Mouse (Mus musculus) right cerebral cortex, postnatal 14 days (tissue): ENCODE measurements at regions not wholly inside any gene's neighbourhood (a gene's known extent, or its start where the extent isn't known, plus 50 kb on each side); places are given as distances from the start of the nearest gene placed in this dataset.
"Not testable (repeated sequence)": the region's sequence is repeated elsewhere in the genome, so short reads cannot be mapped to it uniquely, and the experiment has no call there.

Experiments
- DNase-seq: peaks from one replicate; pipeline ENCODE4 v3.0.0; 2022

DNA sequence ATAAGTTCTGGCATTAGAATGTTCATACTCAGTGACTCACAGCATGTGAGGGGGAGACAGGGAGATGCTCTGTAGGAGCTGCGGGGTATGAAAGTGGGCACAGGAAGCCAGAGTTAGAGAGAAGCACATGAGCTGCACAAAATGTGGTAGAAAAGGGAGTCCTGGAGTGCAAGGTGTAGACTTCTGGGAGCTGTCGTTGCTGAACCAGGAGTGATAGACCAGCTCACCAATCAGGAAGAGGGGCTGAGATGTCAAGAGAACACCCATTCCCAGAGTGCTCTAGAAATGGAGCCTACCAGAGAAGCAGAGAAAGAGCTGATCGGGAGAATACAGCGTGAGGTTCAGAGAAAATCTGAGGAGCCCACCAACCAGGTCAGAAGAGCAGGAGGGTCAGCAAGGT, 262.2 kb upstream of the Kdm8 start:
- no peak for DNase-seq

DNA sequence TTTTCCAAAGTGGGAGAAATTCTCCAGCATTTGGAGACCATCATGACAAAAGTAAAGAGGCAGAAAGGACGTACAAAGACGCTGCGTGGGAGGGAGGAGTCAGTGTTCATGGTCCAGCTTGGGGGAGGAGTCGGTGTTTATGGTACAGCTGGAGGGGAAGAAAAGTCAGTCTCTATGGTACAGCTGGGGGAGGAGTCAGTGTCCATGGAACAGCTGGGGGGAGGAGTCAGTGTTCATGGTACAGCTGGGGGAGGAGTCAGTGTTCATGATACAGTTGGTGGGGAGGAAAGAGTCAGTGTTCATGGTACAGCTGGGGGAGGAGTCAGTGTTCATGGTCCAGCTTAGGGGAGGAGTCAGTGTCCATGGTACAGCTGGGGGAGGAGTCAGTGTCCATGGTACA, 261.5 kb upstream of the Kdm8 start:
- DNase-seq = not testable (repeated sequence)

DNA sequence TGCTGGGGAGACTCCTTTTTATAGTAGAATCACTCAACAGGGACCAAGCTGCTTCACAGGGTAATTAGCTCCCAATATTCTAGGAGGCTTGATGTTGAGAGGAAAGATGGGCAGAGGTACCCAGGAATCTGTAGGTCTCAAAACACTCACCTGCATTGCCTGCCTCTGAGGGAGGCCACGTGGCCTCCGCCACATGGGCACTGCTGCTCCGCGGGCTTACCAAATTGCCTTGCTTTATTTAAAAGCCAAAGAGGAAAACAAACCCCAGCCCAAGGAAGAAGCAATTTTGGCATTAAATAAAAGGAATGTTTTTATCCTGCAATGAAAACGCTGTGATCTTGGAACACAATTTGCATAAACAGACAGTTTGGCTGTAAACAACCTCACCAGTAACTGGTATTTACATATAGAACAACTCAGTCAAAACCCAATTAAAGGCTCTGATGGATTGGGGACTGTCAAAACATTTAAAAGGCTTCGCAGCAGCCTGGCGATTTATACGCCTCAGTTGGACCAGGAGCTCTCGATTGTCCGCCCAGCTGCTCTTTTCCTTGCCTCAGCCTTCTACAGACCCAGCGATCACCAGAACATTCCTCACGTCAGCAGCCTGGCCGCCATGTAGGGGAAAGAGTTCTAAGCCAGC, 259.3 kb upstream of the Kdm8 start:
- no peak for DNase-seq

DNA sequence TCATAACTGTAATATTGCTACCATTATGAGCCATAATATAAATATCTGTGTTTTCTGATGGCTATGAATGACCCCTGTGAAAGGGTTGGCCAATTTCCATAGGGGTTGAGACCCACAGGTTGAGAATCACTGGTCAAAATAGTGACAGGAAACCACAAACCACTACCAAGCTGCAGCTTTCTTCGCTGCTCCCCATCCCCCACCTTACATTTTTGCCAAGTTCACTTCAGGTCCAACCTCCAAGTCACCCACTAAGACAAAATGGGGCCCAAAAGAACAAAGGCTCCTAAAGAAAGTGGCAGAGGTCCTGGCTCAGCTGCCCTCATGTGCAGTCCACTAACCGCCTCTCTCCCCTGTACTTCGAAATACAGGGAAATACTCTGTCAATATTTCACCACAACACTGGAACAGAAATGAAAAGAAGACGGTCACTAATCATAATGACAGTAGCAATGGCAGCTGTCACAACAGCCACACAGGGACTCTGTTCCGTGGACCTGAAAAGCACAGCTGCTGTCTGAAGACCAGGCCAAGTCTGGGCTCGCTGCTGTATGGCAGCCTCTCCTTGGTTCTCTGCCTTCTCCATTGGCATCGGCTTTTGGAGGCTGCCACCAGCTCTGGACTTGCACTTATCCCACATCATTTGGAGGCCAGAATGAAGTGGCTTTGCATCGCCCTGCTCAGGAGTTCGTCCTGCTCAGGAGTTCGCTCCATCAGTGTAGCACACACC, 257.3 kb upstream of the Kdm8 start:
- DNase-seq = no peak

DNA sequence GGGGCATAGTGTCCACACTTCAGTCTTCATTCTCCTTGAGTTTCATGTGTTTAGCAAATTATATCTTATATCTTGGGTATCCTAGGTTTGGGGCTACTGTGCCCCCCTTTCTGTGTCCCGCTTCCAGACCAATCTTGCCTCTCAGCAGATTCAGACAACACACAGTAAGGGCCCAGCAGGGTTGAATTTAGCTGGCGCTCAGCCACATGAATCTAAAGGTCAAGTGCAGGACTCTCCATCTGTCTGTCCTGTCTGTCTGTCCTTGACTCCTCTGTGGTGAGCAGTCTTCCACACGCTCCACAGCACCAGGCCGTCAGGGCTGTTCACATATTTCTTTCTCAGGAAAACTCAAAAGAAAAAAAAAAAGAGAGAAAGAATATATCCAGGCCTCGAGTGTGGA, 255.5 kb upstream of the Kdm8 start:
- DNase-seq = no peak

DNA sequence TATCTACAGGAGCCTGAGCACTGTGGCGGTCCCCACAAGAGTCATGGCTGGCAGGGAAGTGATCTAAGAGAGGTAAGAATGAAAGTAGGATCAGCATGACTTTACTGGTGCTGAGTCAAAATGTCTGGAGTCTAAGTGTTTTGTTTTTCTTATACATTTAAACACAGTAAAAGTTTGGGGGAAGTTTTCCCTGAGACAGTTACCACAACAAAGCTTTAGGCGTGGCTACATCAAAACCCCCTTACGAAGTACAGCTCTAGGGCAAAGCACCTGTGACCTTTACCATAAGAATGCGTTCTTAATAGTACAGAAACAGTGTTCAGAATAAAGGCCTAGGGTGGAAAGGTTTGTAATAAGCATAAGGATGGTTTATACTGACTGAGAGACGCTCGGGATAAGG, 254.4 kb upstream of the Kdm8 start:
- no peak for DNase-seq

DNA sequence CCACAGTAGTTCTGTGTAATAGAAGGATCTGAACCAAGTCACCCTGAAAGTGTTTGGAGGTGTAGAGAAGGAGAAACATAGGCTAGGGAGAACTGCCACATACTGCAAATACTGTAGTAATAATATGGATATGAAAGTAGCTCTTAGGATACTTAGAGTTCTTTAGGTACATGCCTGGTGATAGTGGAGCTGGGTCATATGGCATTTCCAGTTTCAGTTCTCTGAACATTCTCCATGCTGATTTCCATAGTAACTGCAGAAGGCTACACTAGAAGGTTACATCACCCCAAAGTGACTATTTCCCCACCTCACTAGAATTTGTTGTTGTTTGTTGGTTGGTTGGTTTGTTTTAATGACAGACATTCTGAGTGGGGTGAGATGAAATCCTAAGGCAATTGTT, 253.2 kb upstream of the Kdm8 start:
- DNase-seq = no peak

DNA sequence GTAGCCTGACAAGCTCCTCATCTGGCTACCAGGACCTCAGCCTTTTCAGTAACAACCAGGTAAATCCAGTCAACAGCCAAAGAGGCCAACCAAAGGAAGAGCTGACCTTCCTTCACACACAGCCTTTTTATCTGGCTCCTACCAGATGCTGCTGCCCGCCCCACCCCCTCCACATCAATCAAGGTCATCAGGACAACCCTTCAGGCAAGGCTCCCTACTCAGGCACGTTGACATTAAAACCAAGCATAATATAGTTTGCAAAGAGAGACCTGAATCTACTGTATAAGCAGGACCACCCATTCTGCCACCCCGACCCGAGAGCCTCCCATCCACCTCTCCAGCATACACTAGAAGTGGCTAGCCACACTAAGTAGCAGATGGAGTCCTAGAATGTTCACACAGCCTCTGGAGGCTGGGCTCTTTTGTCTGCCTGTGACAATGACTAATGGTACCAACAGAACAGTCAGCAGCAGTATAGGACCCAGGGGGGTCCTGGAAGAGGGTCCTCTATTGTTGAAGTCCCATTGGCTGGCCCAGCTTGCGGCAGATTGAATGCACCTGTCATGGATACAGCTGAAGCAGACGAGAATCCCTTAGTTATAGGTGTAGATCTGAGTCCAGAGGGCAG, 233.0 kb upstream of the Kdm8 start:
- no peak for DNase-seq

DNA sequence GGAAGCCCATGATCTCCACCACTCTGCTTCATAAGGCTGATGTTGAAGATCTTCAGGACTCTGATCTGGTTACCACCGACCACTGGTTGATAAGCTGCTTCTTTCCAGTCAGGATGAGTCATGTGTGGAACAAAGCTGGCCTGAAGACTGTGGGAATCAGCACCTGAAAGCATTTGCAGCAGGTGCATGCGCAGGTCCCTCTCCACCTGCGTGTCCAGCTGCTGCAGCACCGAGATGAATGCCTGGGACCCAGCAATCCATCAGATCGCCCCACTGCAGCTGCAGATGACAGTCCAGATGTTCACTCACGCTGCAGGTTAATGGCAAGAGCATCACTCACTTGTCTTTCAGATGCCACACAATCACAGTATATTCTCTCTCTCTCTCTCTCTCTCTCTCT, 230.4 kb upstream of the Kdm8 start:
- DNase-seq = no peak

DNA sequence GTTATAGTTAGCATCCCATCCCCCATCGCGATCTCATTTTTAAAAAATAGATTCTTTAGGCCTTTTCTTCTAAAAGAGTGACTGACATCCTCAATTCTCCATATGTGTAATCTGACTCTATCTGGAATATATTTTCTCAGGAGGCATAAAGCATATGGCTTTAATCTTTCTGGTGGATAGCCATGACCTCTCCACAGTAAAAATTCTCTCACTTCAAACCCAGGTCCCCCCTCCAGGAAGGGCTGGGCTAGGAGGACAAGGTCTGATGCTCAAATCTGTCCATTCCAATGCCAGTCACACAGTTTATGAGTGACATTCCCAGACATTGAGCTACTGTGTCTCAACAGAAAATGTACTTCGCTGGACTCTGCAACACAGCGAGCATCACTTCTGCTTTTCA, 226.8 kb upstream of the Kdm8 start:
- DNase-seq = no peak

DNA sequence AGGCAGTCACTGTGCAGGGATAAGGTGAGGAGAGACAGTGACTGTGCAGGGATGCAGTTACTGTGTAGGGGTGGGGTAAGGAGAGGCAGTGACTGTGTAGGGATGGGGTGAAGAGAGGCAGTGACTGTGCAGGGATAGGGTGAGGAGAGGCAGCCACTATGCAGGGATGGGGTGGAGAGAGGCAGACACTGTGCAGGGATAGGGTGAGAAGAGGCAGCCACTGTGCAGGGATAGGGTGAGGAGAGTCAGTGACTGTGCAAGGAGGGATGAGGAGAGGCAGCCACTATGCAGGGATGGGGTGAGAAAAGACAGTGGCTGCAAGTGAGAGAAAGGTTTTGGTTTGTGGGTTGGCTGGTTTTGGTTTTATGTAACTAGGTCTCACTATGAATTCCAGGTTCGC, 221.8 kb upstream of the Kdm8 start:
- DNase-seq = no peak

DNA sequence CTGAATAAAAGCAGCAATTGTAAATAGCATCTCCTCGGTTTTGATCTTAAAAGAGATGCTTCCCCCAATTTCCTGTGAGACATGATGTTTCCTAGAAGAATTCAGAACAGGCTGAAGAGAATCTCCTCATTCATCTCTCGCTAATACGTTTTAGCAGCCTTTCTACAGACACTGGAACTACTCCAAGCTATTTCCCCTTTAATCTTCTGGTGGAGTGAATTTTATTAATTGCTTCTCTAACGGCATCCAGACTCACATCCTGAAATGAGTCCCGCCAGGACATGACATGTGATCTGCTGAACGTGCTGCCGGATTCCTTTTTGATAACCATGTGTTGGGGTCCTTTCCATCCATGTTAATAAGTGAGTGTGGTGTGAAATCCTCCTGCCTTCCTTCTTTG, 209.6 kb upstream of the Kdm8 start:
- DNase-seq = no peak

DNA sequence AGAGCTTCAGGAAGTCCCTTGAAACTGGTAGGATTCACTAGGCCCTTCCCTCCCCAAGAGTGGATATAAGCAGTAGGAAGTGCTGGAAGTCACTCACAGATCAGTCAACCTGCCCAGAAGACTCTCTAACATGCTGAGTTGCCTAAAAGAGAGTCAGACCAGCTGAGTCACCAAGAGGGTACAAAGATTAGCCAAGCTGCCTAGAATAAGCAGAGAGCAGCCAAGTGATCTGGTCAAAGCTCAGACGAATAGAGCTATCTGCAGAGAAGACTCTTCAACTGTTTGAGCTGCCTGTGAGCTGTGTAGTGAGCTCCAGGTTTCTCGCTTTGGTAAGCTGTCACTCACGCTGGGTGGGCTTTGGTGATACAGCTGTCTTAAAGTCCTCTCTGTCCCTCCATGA, 207.4 kb upstream of the Kdm8 start:
- DNase-seq = no peak

DNA sequence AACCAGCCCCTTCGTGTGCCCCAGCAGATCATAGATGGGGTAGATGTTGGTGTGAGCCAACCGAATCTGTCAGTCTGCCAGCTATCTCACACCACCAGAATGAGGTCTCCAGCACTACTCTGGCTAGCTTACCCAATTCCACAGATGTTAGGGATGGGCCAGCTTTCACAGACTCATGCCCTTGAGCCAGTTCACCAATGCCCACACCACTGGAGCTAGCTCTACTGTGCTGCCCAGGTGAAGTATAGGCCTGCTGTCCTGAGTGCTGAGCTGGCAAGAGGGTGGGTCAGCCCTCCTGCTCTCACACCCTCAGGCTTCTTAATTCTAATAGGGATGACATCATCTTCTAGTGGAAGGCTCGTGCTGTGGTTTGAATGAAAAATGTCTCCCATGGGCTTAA, 201.5 kb upstream of the Kdm8 start:
- DNase-seq = no peak

DNA sequence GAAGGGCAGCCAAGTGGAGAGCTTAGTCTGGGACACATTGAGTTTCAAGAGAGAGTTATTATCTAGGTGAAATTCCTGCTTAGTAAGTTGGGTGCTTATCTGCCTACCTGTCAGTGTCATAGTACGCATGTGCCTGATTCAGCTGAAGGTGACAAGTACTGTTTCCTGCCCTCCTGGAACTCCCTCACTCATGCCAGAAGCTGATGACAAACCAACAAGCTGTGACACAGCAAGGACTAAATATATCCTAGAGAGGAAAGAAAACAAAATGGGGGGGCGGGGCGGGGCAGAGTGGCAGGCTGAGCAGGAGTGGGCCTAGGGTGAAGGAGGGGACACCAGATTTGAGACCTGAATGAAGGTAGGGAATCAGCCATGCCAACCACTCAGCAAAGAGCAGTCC, 196.1 kb upstream of the Kdm8 start:
- no peak for DNase-seq

DNA sequence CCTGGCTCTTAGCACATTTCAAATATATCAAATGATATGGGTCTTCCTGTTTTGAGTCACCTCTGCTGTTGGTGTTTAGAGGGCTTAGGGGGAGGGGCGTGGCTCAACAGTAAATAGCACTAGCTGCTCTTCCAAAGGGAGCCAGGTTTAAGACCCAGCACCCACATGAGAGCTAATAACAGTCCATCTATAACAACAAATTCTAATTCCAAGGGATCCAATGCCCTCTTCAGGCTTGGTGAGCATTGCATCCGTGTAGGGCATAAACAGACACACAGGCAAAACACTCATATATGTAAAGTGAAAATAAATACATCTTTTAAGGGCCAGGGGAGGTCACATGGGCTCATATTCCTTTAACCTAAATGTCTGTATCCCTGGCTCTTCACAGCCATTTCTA, 194.1 kb upstream of the Kdm8 start:
- no peak for DNase-seq

DNA sequence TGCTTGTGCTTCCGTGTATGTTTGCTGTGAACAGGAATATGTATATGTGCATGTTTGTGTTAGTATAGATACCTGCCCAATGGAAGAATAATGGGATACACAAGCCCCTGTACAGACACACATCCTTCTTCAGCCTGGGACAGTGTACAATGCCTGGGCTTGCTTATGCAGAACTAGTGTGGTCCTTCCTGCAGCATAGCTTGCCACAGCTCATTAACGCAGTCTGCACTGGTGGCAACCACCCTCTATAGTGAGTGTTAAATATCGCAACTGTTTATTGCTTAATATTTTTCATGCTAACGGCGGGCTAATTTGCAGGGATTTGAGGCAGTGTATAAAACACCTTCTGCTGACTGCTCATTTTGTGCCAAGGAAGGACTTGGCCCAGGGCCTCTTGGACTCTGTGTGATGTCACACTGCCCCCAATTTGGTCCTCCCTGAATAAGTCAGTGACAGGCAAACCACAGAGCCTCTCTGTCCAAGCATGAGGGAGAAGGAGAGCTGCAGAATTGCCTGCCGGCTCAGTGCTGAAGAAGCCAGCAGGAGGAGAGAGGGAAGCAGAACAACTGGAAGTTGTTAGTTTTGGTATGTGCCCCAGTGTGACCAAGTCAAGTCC, 193.4 kb upstream of the Kdm8 start:
- DNase-seq = no peak

DNA sequence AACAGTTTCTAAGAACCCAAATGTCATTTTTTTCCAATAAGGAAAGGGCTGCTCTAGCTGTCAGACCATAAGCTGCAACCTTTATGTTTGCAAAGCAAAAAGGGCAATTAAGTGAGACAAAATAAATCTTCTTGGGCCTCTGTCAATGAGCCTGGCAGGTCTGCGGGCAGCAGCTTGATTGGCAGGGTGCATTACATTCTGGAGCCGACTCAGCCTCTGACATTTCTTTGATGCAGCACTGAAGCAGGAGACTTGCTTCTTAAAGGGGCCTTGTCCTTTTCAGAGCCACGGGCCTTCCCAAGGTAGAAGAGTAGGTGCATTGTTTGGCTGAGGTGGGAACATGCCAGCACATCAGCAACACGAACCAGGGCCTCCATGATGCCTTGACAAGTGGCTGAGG, 190.2 kb upstream of the Kdm8 start:
- no peak for DNase-seq

DNA sequence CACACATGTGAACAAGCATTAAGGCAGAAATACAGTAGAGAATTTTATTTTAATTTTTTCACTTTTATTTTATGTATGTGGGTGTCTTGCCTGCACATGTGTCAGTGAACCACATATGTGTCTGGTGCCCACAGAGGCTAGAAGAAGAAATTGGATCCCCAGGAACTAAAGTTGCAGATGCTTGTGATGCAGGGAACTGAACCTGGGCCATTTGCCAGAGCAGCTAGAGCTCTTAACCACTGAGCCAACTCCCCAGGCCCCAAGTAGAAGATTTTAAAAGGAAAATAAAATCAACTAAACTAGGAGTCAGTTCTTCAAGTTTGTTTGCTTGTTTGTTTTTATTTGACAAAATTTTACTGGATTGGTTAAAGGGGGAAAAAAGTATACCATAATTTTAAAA, 185.5 kb upstream of the Kdm8 start:
- DNase-seq = no peak

DNA sequence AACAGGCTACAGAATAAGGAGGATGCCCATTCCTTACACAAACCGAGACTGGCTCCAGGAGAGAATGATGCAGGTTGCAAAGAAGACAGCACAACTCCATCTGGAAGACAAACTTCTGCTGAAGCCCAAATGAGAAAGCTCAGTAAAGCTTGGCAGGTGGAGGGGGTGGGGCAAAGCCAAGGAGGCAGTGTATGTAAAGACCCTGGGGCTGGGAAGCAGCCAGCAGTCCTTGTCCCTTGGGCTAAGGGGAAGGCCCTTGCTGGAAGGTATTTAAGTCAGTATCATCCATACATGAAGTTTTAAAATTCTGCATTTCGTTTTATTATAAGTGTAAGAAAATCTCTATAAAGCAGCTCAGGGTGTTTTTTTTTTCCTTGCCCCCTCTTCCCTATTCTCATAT, 182.3 kb upstream of the Kdm8 start:
- no peak for DNase-seq

DNA sequence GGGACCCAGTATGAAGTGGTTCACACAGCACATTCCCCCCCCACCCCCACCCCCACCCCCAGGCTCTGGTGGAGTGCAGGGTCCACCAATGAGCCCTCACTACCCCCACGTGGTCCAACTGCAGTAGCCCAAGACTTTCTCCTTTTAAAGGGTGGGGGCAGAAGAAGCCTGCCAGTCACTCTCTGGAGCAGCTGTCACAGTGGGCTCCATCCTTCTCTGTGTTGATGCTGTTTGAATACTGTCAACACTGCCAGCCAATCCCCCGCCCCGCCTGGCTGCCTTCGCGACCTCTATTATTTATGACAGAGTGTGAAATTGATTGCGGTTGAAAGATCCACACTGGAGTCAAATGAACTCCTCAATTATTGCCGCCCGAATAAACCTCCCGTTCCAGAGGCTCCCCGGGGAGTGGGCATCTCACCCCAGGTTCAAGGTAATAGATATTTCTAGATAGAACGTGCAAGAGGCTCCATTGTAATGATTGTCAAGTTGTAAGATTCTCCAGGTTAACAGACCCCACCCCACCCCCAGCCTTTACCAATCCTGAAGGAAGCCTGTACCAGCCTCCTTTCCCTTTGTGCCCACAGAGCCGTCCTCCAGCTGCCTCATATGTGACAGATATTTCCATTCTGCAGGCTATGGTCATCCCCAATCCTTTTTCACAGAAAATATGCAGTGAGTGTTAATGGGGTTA, 181.7 kb upstream of the Kdm8 start:
- no peak for DNase-seq

DNA sequence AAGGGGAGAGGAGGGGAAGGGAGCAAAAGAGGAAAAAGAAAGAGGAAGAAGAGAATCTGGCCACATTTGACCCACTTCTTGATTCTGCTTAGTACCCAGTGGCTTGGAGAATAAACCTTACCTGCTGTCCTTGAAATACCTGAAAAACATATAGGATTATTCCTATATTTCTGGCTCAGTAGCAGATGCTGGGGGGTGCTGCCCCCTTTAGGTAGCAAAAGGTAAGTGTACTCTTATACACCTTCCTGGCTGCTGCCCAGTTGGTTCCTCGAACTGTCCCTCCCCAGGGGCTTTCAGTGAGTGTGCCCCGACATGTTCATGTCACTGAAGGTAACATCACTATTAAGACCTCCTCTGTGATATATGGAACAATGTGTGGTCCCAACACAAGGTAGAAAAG, 180.7 kb upstream of the Kdm8 start:
- DNase-seq = no peak

DNA sequence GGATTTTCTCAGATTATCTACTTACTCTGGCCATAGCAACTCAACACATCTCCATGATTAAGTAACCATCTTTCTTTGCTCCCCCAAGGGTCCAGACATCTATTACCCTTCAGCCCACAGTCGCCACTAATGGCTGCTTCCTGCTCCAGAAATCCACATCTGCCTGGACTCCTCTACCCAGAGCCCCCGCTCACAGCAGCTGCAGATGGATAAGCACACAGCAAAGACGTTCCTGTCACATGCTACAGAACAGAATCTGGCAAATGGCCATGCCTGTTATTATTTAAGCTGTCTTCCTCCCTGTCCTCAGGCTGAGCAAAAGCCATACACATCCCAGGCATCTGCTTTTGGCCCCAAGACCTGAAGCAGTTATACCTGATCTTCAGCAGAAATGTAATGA, 173.8 kb upstream of the Kdm8 start:
- DNase-seq = no peak

DNA sequence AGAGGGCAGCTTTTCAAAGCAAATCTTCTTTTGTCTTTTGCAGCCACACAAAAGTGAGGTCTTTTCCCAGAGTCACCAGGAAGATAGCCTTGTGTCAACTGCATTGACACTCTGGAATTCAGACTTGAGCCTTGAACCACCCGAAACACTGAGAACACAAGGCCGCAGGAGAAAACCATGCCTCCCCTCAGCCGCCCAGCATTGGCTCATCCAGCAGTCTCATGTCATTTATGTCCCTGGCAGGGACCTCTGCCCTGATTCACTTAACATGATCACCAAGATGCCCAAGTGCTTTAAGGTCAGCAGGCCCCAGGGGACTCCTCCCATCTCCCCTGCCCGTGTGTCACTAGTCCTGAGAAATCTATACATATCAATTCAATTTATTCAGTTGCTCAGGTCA, 173.1 kb upstream of the Kdm8 start:
- no peak for DNase-seq
